Mouse (Mus musculus) C2C12 (cell line): ENCODE results near the gene Mef2c.

ENCODE experiments used
- CTCF ChIP-seq: IDR thresholded peaks from one replicate; pipeline ENCODE4 v1.5.1; 2011; ENCODE audit not compliant: control insufficient read depth, insufficient read depth, insufficient read length
- MAX ChIP-seq: IDR thresholded peaks from one replicate; pipeline ENCODE4 v1.6.1; 2011; ENCODE audit warnings: mild to moderate bottlenecking, control low read depth
- MYOD1 ChIP-seq: IDR thresholded peaks from one replicate; pipeline ENCODE4 v1.6.1; 2011; ENCODE audit warnings: low read depth; ENCODE audit not compliant: control insufficient read depth, insufficient read length
- MYOG ChIP-seq: IDR thresholded peaks from one replicate; pipeline ENCODE4 v1.6.1; 2011; ENCODE audit not compliant: control insufficient read depth, insufficient read length; ENCODE audit errors: extremely low read depth
- USF1 ChIP-seq: IDR thresholded peaks from one replicate; pipeline ENCODE4 v1.6.1; 2011; ENCODE audit warnings: low read depth, mild to moderate bottlenecking, control low read depth, moderate library complexity

DNA sequence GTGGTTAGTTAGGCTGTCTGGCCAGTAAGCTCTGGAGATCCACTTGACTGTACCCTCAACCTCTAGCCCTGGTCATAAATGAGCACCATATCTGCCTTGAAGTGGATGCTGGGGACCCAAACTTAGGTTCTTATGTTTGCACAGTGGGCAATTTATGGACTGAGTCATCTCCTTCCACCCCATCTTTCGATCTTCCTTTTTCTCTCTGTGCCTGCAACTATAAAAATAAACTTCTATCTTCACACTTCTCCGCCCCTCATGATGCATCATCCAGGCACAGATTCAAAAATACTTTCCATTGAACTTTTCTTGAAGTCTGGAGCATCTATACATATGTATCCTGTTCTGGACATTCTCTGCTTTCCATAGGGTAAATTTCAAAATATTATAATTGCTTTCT is 84.4 kb downstream of the Mef2c start:
- TF ChIP-seq MYOD1 (no peak), CTCF (no peak), USF1 (no peak), MAX (no peak), MYOG (no peak)
